Mouse (Mus musculus): ENCODE results near the gene Rnf115.
"Not testable (repeated sequence)": the region's sequence is repeated elsewhere in the genome, so short reads cannot be mapped to it uniquely, and the experiment has no call there.

The Rnf115 gene

DNA sequence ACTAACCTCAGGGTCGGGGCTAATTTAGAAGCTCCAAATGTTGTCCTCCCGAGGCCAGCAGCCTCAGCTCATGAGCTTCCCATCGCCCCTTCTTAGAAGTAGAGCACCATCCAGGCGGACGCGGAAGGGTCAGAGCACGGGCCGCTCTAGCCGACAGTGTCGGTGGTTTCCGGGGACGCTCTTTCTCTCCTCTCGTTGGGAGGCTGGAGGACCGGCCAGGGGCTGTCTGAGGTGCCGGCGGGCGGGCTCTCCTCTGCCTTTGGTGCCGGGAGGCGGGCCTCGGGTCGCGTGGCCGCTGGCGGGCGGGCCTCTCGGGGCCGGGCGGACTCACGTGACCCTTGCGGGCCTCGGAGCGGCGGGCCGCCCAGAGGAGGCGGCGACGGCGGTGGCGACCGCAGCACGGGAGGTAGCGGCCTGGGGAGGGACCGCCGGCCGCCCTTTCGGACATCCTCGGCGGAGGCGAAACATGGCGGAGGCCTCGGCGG is at the start of gene Rnf115, which contains the start of gene Polr3c:
Rnf115 (plus strand) TSS at position 322 of the 485 bp plus-strand sequence.
Polr3c (minus strand) TSS at position 286 of the 485 bp plus-strand sequence.
- peak; percentile 84 to 95 for DNase-seq (ENCODE audit: low spot score in 2 of 2)

DNA sequence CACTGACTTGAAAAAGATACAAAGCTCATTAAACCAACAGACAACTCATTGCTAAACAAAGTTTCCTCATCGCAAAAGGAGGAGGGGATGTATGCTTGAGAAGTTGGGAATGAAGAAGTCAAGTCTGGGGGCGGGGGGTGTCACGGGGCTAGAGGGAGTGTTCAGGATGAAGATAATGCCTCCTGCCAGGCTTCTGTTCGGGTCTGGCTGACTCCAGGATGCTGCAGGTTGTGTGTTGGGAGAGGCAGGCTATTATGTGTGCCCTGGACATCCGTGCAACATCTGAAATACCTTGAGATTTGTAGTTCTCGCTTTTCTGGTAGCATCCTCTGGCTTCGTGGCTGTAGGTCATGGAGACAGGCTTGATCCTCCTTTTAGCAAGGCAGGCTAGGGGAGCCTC is 49.0 kb upstream of the Rnf115 start:
- no peak for DNase-seq (ENCODE audit: low spot score in 2 of 2)

DNA sequence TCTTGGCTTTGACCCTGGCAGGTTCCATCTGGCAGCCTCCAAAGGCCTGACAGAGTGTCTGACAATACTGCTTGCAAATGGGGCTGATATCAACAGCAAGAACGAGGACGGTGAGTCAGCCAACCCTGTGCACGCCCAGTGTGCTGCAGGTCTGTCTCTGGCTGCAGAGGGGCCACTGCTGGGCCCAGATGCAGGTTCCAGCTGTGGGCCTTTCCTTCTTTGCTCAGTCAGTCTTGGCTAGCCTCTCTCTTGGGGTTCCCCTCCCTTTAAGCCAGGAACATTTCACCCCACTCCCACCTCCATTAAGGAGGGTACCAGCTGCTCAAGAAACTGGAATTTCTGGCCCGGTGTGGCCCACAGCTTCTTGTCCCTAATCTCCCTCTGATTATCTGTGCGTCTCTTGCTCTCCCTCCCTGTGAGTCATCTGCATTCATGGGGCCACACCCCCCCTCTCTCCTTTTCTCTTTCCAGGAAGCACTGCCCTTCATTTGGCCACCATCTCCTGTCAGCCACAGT is 48.2 kb upstream of the Rnf115 start:
- no peak for DNase-seq (ENCODE audit: low spot score in 2 of 2)

DNA sequence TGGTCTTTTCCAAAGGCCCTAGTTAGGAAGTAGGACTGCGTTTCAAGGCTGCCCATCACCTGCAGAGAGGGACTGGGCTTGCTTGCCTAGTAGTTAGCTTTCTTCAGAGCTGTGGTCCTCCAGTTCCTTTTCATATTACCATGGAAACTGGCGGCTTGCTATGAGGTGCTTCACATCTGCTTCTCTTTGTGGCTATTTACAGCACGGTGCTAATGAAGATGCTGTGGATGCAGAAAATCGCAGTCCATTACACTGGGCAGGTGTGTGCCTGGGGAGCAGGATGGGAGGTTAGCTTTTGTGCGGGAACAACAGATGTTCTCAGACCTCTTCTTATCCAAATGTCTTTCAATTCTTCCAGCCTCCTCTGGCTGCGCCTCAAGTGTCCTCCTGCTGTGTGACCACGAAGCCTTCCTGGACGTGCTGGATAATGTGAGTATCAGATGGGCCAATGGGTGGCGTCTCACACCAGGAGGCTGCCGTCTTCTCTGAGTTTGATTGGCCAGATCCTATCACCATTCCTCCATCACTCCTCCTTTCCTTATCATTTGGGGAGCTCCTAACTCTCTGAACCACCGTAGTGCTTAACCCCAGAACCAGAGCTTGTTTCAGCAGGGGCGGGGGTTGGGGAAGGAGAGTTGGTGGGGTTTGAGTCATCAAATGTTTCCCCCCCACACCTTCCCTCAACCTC is 47.1 kb upstream of the Rnf115 start:
- no peak for DNase-seq (ENCODE audit: low spot score in 2 of 2)

DNA sequence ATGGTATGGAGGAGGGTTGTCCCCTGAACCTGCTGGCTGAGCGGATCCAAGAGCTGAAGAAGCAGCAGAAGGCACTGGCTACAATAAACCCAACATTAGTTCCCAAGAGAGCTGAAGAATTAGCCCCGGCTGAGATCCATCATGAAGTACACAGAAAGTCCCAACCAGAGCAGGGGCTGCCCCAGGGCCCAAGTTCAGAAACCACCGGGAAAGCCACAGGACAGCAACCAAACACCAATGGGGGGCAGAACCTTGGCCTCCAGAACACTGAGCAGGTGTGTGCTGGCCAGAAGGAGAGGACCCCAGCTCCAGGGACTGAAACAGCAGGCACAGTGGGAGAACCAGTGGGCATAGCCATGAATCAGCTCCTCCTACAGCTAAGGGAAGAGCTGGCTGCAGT is 44.0 kb upstream of the Rnf115 start:
- no peak for DNase-seq (ENCODE audit: low spot score in 2 of 2)

DNA sequence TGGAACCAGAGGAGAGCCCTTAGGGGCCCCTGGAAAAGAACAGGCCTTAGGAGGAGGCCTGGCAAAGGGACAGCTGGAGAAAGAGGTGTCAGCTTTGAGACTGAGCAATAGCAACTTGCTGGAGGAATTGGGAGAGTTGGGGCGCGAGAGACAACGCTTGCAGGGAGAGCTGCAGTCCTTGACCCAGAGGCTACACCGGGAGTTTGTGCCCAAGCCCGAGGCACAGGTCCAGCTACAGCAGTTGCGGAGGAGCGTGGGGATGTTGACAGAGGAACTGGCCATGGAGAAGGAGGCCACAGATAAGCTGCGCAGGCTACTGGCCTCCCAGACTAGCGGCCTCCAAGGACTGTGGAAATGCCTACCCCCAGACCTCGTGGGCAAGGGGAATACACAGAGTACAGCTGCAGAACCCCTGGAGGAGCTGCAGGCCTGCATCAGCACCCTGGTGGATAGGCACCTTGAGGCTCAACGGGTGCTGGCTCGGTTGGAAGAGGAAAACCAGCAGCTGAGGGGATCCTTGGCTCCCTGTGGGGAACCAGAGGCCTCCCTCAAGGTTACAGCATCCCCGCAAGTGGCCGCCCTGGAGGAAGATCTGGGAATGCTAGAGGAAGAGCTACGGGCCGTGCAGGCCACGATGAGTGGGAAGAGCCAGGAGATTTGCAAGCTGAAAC is 43.2 kb upstream of the Rnf115 start:
- DNase-seq (ENCODE audit: low spot score in 2 of 2), result no peak

DNA sequence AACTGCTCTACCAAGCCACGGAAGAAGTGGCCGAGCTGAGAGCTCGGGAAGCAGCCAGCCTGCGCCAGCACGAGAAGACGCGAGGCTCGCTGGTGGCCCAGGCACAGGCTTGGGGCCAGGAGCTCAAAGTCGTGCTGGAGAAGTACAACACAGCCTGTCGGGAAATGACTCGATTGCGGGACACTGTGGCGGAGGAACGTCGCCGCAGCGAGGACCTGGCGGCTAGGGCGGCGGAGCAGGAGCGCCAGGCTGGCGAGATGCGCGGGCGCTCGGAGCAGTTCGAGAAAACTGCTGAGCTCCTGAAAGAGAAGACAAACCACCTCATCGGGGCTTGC is 42.7 kb upstream of the Rnf115 start:
- DNase-seq (ENCODE audit: low spot score in 2 of 2), result no peak

DNA sequence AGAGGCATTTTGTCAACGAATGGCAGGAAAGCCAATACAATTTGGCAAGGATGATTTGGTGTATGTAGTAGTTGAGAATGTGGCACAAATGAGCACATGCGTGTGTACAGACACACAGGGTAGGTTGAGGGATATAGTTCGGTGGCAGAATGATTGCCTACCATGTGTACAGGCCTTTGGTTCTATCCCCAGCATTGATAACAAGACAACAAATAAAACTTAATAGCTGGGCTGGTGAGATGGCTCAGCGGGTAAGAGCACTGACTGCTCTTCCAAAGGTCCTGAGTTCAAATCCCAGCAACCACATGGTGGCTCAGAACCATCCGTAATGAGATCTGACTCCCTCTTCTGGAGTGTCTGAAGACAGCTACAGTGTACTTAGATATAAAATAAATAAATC is 41.4 kb upstream of the Rnf115 start:
- not testable (repeated sequence) for DNase-seq (ENCODE audit: low spot score in 2 of 2)

DNA sequence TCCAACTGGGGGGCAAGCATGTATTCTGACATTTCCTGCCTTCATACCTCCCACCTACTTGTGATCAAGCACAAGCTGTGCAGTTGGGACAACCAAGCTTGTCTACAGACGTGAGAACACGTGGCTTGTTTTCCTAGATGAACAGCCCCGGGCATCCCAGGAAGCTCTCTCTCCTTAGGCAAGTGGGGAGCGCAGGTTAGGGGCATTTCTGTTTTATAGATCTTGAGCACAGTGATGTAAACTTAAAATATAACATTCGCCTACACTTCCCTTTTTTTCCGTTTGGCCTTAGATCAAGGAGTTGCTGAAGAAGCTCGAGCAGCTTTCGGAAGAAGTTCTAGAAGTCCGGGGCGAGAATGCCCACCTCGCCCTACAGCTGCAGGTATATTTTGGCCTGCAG is 38.6 kb upstream of the Rnf115 start:
- DNase-seq (ENCODE audit: low spot score in 2 of 2), result no peak

DNA sequence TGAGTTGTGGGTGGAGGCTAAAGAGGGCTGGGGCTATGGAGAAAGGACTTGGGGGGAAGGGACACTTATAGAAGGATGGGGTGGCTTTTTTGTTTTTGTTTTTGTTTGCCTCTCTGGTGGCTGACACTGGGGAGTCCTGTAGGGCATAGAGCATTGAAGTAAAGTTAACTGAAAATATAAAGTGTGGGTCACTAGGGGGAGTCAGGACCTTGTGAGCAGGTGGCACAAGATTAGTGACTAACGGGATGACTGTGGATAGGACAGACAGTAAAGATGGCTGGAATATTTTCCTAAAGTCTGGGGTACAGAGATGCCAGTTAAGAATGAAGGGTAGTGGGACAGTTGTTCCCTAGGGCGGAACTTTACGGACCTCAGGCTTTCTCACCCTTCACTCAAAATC is 37.2 kb upstream of the Rnf115 start:
- no peak for DNase-seq (ENCODE audit: low spot score in 2 of 2)

DNA sequence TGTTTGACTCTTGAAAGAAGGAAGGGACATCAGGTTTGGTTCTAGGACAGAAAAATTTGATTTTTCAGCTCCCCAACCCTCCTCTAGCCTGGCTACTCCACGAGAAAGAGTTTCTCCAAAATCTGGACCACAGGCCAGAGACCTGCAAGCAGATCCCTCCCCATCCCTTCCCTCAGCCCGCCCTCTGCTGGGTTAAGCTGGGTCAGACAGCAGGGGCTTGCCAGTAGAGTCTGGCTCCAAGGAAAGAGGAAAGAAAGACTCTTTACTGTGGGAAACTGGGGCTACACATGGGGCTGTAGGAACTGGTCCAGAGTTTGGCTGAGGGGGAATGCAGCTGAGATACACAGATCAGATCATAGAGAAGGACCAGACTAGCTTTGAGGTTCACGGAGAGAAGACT is 35.0 kb upstream of the Rnf115 start:
- no peak for DNase-seq (ENCODE audit: low spot score in 2 of 2)

DNA sequence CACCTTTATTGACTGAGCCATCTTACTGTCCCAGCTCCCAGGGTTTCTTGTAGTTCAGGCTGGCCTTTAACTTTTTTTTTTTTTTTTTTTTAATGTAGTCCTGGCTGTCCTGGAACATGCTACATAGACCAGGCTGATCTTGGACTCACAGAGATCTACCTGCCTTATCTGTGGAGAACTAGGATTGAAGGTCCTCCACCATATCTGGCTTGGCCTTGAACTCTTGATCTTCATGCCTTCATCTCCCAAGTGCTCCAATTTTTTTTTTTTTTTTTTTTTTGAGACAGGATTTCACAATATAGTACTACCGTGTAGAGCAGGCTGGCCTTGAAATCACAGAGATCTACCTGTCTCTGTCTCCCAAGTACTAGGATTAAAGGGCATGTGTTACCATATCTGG is 33.9 kb upstream of the Rnf115 start:
- no peak for DNase-seq (ENCODE audit: low spot score in 2 of 2)

DNA sequence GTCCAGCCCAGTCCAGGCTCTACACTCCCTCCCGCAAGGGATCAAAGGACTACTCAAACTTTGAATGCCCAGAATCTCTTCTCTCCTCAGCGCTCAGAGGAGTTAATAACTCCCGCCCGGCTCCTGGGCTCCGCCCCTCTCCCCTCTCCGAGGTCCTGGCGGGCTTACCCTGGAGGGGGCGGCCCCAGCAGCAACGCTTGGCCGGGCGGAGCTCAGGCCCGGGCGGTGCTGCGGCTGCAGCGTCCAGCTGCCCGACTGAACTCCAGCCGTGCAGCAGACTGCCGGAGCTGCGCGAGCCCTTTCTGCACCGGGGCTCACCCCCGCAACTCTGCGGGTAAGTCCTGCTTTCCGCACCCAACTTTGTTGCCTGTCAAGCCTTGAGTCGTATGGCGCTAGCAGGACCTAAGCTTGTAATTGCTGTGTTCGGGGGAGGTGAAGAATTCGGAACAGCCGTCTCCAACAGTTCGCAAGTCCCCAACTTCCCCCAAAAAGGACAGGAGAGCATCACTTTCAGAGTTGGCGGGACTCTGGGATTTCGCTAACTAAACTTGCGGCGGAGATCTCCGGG is 31.2 kb upstream of the Rnf115 start, which contains the start of gene Pias3:
Pias3 (plus strand) TSS at position 187 of the 568 bp plus-strand sequence.
- DNase-seq (ENCODE audit: low spot score in 2 of 2), result peak in 1 of 2 experiments; percentile 37

DNA sequence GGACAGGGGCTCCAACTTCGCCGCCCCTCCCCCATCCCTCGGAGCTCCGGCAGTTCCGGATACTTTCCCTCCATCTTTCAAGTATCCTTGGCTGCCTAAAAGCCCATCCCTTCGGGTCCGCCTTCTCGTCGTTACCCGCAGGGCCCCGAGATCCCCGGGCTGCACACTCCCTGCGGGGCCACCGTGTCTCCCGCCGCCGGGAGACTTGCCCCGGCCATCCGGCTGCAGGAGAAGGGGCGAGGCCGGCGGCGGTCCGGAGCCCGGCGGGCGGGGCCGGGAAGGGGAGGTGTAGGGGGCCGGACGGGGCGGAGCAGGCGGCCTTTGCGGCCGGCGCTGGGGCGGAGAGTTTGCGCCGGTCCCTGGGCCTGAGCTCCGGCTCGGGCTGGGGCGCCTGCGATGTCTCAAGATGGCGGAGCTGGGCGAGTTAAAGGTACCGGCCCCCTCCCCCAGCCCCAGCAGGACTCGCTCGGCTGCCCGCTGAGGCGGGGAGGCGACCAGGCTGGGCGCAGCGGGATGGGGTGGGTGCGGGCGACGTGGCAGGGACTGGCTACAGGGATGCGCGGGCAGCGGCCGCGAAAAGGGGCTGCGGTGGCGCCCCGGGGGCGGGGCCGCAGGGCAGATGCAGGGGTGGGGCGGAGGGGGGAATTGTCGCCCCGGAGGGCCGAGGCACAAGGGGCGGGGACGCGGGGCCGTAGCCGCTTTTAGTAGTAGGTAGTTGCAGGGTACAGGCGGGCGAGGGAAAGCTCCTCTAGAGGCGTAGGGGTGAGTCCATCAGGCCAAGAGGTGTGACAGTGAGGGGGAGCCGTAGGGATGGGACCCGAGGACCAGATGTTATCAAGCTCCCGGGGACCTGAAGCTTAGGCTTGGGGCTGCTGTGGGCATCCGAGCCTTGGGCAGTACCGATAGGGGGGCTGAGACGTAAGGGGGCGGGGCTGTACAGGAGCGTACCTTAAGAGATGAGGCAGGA is 30.4 kb upstream of the Rnf115 start:
- DNase-seq (ENCODE audit: low spot score in 2 of 2), result peak; percentile 45 to 77

DNA sequence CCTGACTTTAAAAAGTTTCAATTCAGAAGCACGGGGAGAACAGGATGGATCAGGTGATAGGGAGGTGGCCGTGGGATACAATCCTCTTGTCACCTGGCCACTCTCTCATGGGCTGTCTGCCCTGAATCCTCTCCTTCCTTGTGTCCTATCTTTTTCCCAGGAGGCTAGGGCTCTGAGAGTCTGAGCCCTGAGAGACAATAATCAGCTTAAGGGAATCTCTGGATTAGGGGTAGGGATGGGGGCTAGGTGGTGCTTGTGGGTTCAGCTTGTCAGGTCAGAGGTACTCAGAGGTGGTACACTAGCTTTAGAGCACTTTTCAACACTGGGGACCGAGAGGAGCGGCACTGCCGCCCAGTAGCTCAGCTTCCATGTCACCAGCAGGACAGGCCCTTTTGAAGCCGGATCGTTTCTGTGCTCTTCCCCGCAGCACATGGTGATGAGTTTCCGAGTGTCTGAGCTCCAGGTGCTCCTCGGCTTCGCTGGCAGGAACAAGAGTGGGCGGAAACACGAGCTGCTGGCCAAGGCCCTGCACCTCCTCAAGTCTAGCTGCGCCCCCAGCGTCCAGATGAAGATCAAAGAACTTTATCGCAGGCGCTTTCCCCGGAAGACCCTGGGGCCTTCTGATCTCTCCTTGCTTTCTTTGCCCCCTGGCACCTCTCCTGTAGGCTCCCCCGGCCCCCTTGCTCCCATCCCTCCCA is 28.3 kb upstream of the Rnf115 start:
- peak in 1 of 2 experiments; percentile 41 for DNase-seq (ENCODE audit: low spot score in 2 of 2)

DNA sequence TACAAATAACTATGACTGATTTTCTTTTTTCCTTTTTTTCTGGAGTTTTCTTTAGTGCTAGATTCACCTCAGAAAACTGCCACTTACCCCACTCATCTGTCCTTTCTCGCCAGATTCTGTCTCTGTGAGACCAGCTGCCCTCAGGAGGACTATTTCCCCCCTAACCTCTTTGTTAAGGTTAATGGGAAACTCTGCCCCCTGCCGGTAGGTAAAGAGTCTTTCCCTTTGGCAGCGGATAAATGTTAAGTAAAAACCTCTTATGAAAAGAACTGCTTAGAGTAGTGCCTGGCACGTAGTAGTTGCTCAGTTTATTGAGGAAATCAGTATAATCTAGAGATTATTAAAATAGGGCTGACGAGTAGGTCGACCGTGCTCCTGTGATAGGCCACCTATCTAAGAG is 27.1 kb upstream of the Rnf115 start:
- DNase-seq (ENCODE audit: low spot score in 2 of 2), result no peak

DNA sequence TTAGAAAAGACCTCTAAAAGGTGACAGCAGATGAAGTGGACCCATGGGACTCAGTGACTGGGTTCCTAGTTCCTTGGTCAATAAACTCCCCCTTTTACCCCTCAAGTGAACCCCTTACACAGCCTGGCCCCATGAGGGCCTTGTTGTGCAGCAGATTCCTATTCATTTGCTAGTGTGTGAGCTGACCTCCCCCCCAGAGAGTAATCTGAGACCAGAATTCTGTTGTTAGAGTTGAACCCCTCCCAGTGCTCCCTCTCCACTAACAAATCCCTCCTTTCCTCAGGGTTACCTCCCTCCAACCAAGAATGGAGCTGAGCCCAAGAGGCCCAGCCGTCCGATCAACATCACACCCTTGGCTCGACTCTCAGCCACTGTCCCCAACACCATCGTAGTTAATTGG is 26.5 kb upstream of the Rnf115 start:
- no peak for DNase-seq (ENCODE audit: low spot score in 2 of 2)

DNA sequence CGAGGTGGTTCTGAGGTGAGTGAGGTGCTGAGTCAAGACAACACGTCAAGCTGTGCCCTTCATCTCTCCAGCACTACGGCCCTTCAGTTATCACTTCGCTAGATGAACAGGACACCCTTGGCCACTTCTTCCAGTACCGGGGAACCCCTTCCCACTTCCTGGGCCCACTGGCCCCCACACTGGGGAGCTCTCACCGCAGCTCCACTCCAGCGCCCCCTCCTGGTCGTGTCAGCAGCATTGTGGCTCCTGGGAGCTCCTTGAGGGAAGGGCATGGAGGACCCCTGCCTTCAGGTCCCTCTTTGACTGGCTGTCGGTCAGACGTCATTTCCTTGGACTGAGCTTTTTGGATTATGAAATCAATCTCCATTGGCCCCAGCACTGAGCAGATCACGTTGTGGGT is 22.7 kb upstream of the Rnf115 start:
- no peak for DNase-seq (ENCODE audit: low spot score in 2 of 2)

DNA sequence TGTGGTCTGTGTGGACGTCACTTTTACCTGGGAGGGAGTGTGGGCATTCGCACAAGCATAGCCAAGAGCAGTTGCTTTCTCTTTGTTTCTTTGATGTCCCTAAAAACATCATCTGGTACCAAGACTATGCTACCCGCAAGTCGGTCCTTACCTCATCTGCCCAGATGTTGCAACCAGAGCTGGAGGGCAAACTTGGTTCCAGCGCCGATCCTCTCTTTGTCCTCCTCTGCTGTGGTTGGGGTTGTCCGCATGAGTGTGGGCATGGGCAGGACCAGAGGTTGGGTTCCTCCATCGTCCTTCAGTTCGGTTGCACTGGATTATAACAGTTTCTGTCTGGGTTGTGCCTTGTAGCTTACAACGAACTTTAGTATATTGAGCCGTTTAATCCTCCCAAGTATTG is 21.2 kb upstream of the Rnf115 start:
- DNase-seq (ENCODE audit: low spot score in 2 of 2), result no peak

DNA sequence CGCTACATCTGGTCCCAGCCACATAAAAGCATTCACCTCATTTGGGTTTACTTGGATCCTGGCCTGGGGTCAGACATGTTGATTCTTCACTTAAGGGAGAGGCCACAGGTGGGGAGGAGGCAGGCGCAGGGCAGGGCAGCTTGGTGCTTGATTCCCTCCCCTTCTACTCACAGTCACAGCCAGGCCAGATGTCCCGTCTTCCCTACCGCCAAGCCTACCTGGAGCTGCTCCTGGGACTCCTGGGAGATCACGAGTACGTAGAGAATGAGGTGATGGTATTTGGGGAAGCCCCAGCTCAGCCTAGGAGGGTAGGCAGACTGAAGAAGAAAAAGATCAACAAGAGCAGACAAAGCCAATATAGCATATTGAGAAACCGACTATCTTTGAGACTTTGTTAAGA is 20.5 kb upstream of the Rnf115 start:
- DNase-seq (ENCODE audit: low spot score in 2 of 2), result no peak
